Mouse (Mus musculus) adipocyte (in vitro differentiated cells): Measurements from ENCODE around the gene Adgrg6.

Experiments
- DNase-seq: peaks from one replicate; pipeline ENCODE4 v3.0.0-alpha.2; 2016; ENCODE audit warnings: low spot score

Gene Adgrg6

GRCm38 (mm10) chr10:14544941-14545717 lies at the start of gene Adgrg6:
Gene Adgrg6 (minus strand): TSS chr10:14545659.
- no peak for DNase-seq

- DNase-seq: no peak
Observed at GRCm38 (mm10) chr10:14592215-14592614, 46.8 kb upstream of the Adgrg6 start.

GRCm38 (mm10) chr10:14590816-14591215 lies 45.4 kb upstream of the Adgrg6 start:
- no peak for DNase-seq

- no peak for DNase-seq
Observed at GRCm38 (mm10) chr10:14589667-14590066, 44.2 kb upstream of the Adgrg6 start.

GRCm38 (mm10) chr10:14583496-14583895 lies 38.0 kb upstream of the Adgrg6 start:
- no peak for DNase-seq

- no peak for DNase-seq
Observed at GRCm38 (mm10) chr10:14574255-14574654, 28.8 kb upstream of the Adgrg6 start.

GRCm38 (mm10) chr10:14571143-14571542 lies 25.7 kb upstream of the Adgrg6 start:
- DNase-seq: no peak

GRCm38 (mm10) chr10:14570616-14571015 lies 25.2 kb upstream of the Adgrg6 start:
- DNase-seq: no peak

GRCm38 (mm10) chr10:14546111-14546551 lies 672 bp upstream of the Adgrg6 start:
- no peak for DNase-seq

GRCm38 (mm10) chr10:14544608-14544940 lies 885 bp downstream of the Adgrg6 start:
- no peak for DNase-seq

GRCm38 (mm10) chr10:14543511-14544067 lies 1.9 kb downstream of the Adgrg6 start:
- DNase-seq: no peak

- no peak for DNase-seq
Observed at GRCm38 (mm10) chr10:14537102-14537501, 8.4 kb downstream of the Adgrg6 start.

GRCm38 (mm10) chr10:14531090-14531489 lies 14.4 kb downstream of the Adgrg6 start:
- no peak for DNase-seq

GRCm38 (mm10) chr10:14530670-14531069 lies 14.8 kb downstream of the Adgrg6 start:
- no peak for DNase-seq

- no peak for DNase-seq
Observed at GRCm38 (mm10) chr10:14527765-14528164, 17.7 kb downstream of the Adgrg6 start.

GRCm38 (mm10) chr10:14522729-14523128 lies 22.7 kb downstream of the Adgrg6 start:
- DNase-seq: no peak

- no peak for DNase-seq
Observed at GRCm38 (mm10) chr10:14520912-14521675, 24.4 kb downstream of the Adgrg6 start.

- DNase-seq: no peak
Observed at GRCm38 (mm10) chr10:14517909-14518308, 27.6 kb downstream of the Adgrg6 start.

GRCm38 (mm10) chr10:14511904-14512663 lies 33.4 kb downstream of the Adgrg6 start:
- no peak for DNase-seq

- no peak for DNase-seq
Observed at GRCm38 (mm10) chr10:14511157-14511556, 34.3 kb downstream of the Adgrg6 start.

- DNase-seq: no peak
Observed at GRCm38 (mm10) chr10:14495658-14496057, 49.8 kb downstream of the Adgrg6 start.

- DNase-seq: no peak
Observed at GRCm38 (mm10) chr10:14495204-14495603, 50.3 kb downstream of the Adgrg6 start.
